Mouse (Mus musculus) heart, postnatal 0 days (tissue): Measurements from ENCODE around the gene Sowahb. TPM values are rescaled to one million over a fixed set of nuclear protein-coding genes. Genes with fewer than 3 reads are reported as not detected.

ENCODE experiments used
- ATAC-seq: fragments of 200-750 bp; cut with Nextera tagmentation; 2 replicates; pipeline ENCODE4 v1.8.0; 2017; ENCODE audit warnings: low read depth, moderate number of reproducible peaks, moderate library complexity; ENCODE audit not compliant: insufficient read depth
- DNase-seq: peaks from one replicate; pipeline ENCODE4 v3.0.0-alpha.2; 2016; ENCODE audit warnings: low spot score
- H3K27ac ChIP-seq: fragments of 300-500 bp; sonication (generic); 2 replicates; pipeline ENCODE4 v1.5.1; 2014; ENCODE audit warnings: low read depth, mild to moderate bottlenecking
- H3K27me3 ChIP-seq: fragments of 300-500 bp; sonication (generic); 2 replicates; pipeline ENCODE4 v1.6.1; 2014; ENCODE audit warnings: low read length, mixed read lengths; ENCODE audit not compliant: control insufficient read depth, insufficient read depth
- H3K36me3 ChIP-seq: fragments of 300-500 bp; sonication (generic); replicated peaks from 2 replicates; pipeline ENCODE4 v1.6.1; 2014; ENCODE audit warnings: low read length, mixed read lengths; ENCODE audit not compliant: control insufficient read depth, insufficient read depth
- H3K4me1 ChIP-seq: fragments of 300-500 bp; sonication (generic); 2 replicates; pipeline ENCODE4 v1.6.1; 2014; ENCODE audit warnings: antibody characterized with exemption; ENCODE audit not compliant: control insufficient read depth, insufficient read depth
- H3K4me2 ChIP-seq: fragments of 300-500 bp; sonication (generic); 2 replicates; pipeline ENCODE4 v1.6.1; 2014; ENCODE audit warnings: low read depth, mild to moderate bottlenecking, low read length, moderate library complexity
- H3K4me3 ChIP-seq: fragments of 300-500 bp; sonication (generic); 2 replicates; pipeline ENCODE4 v1.5.1; 2014; ENCODE audit warnings: low read depth, low read length
- H3K9ac ChIP-seq: fragments of 300-500 bp; sonication (generic); replicated peaks from 2 replicates; pipeline ENCODE4 v1.6.1; 2014; ENCODE audit warnings: low read depth, low read length, mixed read lengths
- H3K9me3 ChIP-seq: fragments of 300-500 bp; sonication (generic); replicated peaks from 2 replicates; pipeline ENCODE4 v1.6.1; 2016; ENCODE audit warnings: low read length; ENCODE audit not compliant: control insufficient read depth
- CTCF ChIP-seq: IDR thresholded peaks from 2 replicates; pipeline ENCODE4 v1.5.1; 2016; ENCODE audit warnings: antibody characterized with exemption, control low read depth, low read depth
- EP300 ChIP-seq: IDR thresholded peaks from 2 replicates; pipeline ENCODE4 v1.6.1; 2016; ENCODE audit warnings: antibody characterized with exemption, low read depth
- WGBS: fragments of 180-500 bp; shearing (Covaris S2); extraction: QIAGEN DNeasy Blood & Tissue Kit; methylation state at CpG from one replicate; pipeline ENCODE4 v1.1.7; 2014; 5-methylcytosine and 5-hydroxymethylcytosine counted together
- polyA plus RNA-seq: library from polyadenylated mRNA; unstranded; fragments of >200 nt; fragmentation: Nextera tagmentation; extraction: Ambion mirVana; gene quantifications from 2 replicates; pipeline ENCODE4 v1.2.1, GENCODE M21; 2015
- total RNA-seq: library from RNA; depleted of rRNA; stranded (reverse); fragments of >200 nt; gene quantifications from 2 replicates; pipeline ENCODE4 v1.2.3, GENCODE M21; 2014; ENCODE audit warnings: low replicate concordance; rRNA removed

Sowahb gene
- not detected in 2 replicates for total RNA-seq
- polyA plus RNA-seq, result not detected in 2 replicates

GRCm38 (mm10) chr5:93044584-93045370, at the start of gene Sowahb:
TSS of gene Sowahb (minus strand) at chr5:93045022.
- TF ChIP-seq EP300 (no peak), CTCF (no peak)
- Histone ChIP-seq H3K27ac (no peak within 1 kb of the TSS), H3K9me3 (no peaks in the 10 kb centered on the region), H3K4me2 (peak within 1 kb of the TSS; percentile 92), H3K4me3 (peak within 1 kb of the TSS; percentile 57), H3K4me1 (peaks cover 16% of the 10 kb centered on the region), H3K36me3 (no peaks in the 10 kb centered on the region), H3K9ac (peak within 1 kb of the TSS; percentile 22; the same call in 1 of the 2 replicates), H3K27me3 (peaks cover 65% of the 10 kb centered on the region)
- WGBS, result under 1% methylated on average over 65 of the region's 68 CpGs
- ATAC-seq, result peak; percentile 56
- DNase-seq, result no peak

- peak; percentile 22 for ATAC-seq
- H3K4me1 ChIP-seq, result peaks cover 27% of the 10 kb centered on the region
- peak overlapping the region; percentile 83 for H3K27ac ChIP-seq
- no peaks in the 10 kb centered on the region for H3K9me3 ChIP-seq
- H3K27me3 ChIP-seq, result no peaks in the 10 kb centered on the region
- no peaks in the 10 kb centered on the region for H3K36me3 ChIP-seq
- H3K9ac ChIP-seq, result peak overlapping the region; percentile 70
- TF ChIP-seq EP300, result no peak
- no peak for TF ChIP-seq CTCF
- under 1% methylated on average over 50 of the region's 50 CpGs for WGBS
- no peak for DNase-seq
- H3K4me2 ChIP-seq, result peak overlapping the region; percentile 86
- H3K4me3 ChIP-seq, result peak overlapping the region; percentile 77
These were observed 49.1 kb upstream of the Sowahb start for GRCm38 (mm10) chr5:93093638-93094527.

- TF ChIP-seq EP300 (peak; percentile 51; the same call in 1 of the 2 replicates), CTCF (no peak)
- WGBS, result under 1% methylated on average over 62 of the region's 63 CpGs
These were observed 48.2 kb upstream of the Sowahb start, which contains the start of gene Sept11 for GRCm38 (mm10) chr5:93092857-93093622. TSS of gene Sept11 (plus strand) at chr5:93093437.

GRCm38 (mm10) chr5:93092147-93092781, 47.4 kb upstream of the Sowahb start:
- Histone ChIP-seq H3K4me1 (peaks cover 14% of the 10 kb centered on the region), H3K4me3 (peak overlapping the region; percentile 77), H3K27ac (peak overlapping the region; percentile 83), H3K9ac (peak overlapping the region; percentile 70), H3K27me3 (no peaks in the 10 kb centered on the region), H3K9me3 (no peaks in the 10 kb centered on the region), H3K4me2 (peak overlapping the region; percentile 86), H3K36me3 (no peaks in the 10 kb centered on the region)
- DNase-seq (no peak), ATAC-seq (peak; percentile 13; the same call in 1 of the 2 replicates)
- WGBS, result 1% methylated on average over 28 of the region's 28 CpGs
- no peak for TF ChIP-seq EP300
- TF ChIP-seq CTCF, result no peak

More at GRCm38 (mm10) chr5:93092857-93093622, 48.2 kb upstream of the Sowahb start, which contains the start of gene Sept11:
- Histone ChIP-seq H3K27ac (peak within 1 kb of the TSS; percentile 83), H3K27me3 (no peaks in the 10 kb centered on the region), H3K36me3 (no peaks in the 10 kb centered on the region), H3K4me2 (peak within 1 kb of the TSS; percentile 86), H3K4me3 (peak within 1 kb of the TSS; percentile 77), H3K9me3 (no peaks in the 10 kb centered on the region), H3K4me1 (peaks cover 19% of the 10 kb centered on the region), H3K9ac (peak within 1 kb of the TSS; percentile 70)
- DNase-seq (peak; percentile 89), ATAC-seq (peak; percentile 88)
